Mouse (Mus musculus): ENCODE measurements around the gene Syt1. TPM values are rescaled to one million over a fixed set of nuclear protein-coding genes. Genes with fewer than 3 reads are reported as not detected.

Syt1 gene
- polyA plus RNA-seq, 1 experiment: 0.27 TPM

DNA sequence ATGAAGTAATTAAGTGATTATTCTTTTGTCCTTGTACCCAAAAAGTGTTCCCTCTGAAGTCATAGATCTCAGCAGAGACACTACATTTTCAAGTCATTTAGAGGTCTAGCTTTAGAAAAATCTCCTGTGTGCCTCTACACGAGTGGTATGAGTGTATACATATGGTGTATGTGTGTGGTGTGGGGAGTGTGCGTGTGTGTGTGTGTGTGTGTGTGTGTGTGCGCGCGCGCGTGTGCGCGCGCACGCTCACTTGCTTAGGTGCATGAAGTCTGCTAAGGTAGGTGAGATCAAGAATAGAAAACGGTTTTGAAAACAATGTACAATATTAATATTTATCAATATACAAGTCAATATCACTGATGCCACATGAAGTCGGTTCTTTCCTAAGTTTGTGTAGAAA is 2.3 kb downstream of the Syt1 start:
- Histone ChIP-seq H3K36me3 (ENCODE audit: control insufficient read depth, insufficient read depth, low read length) (no peaks in the 10 kb centered on the region), H3K27ac (ENCODE audit: control insufficient read depth, insufficient read depth, low read depth, low read length) (no peak overlapping the region), H3K4me3 (ENCODE audit: control insufficient read depth, low read depth, low read length) (no peak overlapping the region), H3K27me3 (ENCODE audit: control insufficient read depth, insufficient read depth, low read length) (no peaks in the 10 kb centered on the region; the same call in 1 of the 2 replicates), H3K4me1 (ENCODE audit: control insufficient read depth, insufficient read depth, low read length) (peaks cover 12% of the 10 kb centered on the region)
- TF ChIP-seq POLR2A (IDR thresholded peaks at IDR 0.05; ENCODE audit: control insufficient read depth, low read depth, low read length) (no peak), CTCF (IDR thresholded peaks at IDR 0.05; ENCODE audit: control insufficient read depth, insufficient read depth, insufficient replicate concordance, low read depth, low read length) (no peak)

DNA sequence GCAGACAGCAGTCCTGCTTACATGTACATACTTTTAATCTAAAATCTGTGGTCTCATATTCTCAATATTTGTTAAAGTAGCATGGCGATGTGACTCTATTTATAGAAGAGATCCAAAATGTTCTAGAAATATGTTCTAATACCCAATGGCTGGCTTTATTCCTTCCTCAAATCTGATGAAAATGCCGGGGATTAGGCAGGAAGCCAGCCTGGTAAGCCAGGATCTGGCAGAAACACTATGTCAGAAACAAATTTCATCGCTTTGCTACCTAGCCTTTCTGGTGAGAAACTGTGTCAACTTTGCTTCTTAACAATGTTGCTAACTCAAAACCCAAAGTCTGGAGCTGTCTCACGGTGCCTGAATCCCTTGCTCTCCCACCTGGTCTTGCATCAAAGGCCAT is 7.3 kb downstream of the Syt1 start:
- Histone ChIP-seq H3K27me3 (ENCODE audit: control insufficient read depth, insufficient read depth, low read length) (no peaks in the 10 kb centered on the region), H3K36me3 (ENCODE audit: control insufficient read depth, insufficient read depth, low read length) (no peaks in the 10 kb centered on the region), H3K27ac (ENCODE audit: control insufficient read depth, insufficient read depth, low read depth, low read length) (no peak overlapping the region), H3K4me3 (ENCODE audit: control insufficient read depth, low read depth, low read length) (no peak overlapping the region), H3K4me1 (ENCODE audit: control insufficient read depth, insufficient read depth, low read length) (no peaks in the 10 kb centered on the region)
- TF ChIP-seq CTCF (IDR thresholded peaks at IDR 0.05; ENCODE audit: control insufficient read depth, insufficient read depth, insufficient replicate concordance, low read depth, low read length) (no peak), POLR2A (IDR thresholded peaks at IDR 0.05; ENCODE audit: control insufficient read depth, low read depth, low read length) (no peak)

DNA sequence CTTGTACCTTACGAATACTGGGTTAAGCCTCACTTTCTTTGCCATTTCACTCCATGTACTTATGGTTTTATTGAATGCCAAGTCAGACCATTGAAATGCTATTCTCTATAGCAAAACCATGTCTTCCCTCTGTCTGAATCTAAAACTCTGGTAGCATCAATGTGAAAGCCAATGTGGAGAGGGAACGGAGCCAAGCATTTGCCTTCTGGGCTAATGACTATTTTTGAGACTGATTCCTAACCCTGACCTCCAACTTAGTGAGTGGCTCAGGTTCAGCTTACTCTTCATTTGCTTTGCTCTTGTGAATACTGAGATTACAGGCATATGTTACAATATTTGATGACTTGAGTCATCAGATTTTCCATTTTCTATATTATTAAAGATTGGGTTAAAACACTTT is 23.5 kb downstream of the Syt1 start:
- Histone ChIP-seq H3K4me3 (ENCODE audit: control insufficient read depth, low read depth, low read length) (no peak overlapping the region), H3K36me3 (ENCODE audit: control insufficient read depth, insufficient read depth, low read length) (no peaks in the 10 kb centered on the region)
- TF ChIP-seq POLR2A (IDR thresholded peaks at IDR 0.05; ENCODE audit: control insufficient read depth, low read depth, low read length): no peak
- TF ChIP-seq CTCF (IDR thresholded peaks at IDR 0.05; ENCODE audit: control insufficient read depth, insufficient read depth, insufficient replicate concordance, low read depth, low read length): no peak

GRCm38 (mm10) chr10:108979660-108980059 is 31.1 kb downstream of the Syt1 start:
- Histone ChIP-seq H3K27me3 (ENCODE audit: control insufficient read depth, insufficient read depth, low read length) (no peaks in the 10 kb centered on the region), H3K4me3 (ENCODE audit: control insufficient read depth, low read depth, low read length) (no peak overlapping the region), H3K27ac (ENCODE audit: control insufficient read depth, insufficient read depth, low read depth, low read length) (no peak overlapping the region), H3K4me1 (ENCODE audit: control insufficient read depth, insufficient read depth, low read length) (no peaks in the 10 kb centered on the region), H3K36me3 (ENCODE audit: control insufficient read depth, insufficient read depth, low read length) (no peaks in the 10 kb centered on the region)
- TF ChIP-seq CTCF (IDR thresholded peaks at IDR 0.05; ENCODE audit: control insufficient read depth, insufficient read depth, insufficient replicate concordance, low read depth, low read length) (no peak), POLR2A (IDR thresholded peaks at IDR 0.05; ENCODE audit: control insufficient read depth, low read depth, low read length) (no peak)

More for the DNA sequence above, 23.5 kb downstream of the Syt1 start:
- Histone ChIP-seq H3K4me1 (ENCODE audit: control insufficient read depth, insufficient read depth, low read length) (no peaks in the 10 kb centered on the region), H3K27ac (ENCODE audit: control insufficient read depth, insufficient read depth, low read depth, low read length) (no peak overlapping the region), H3K27me3 (ENCODE audit: control insufficient read depth, insufficient read depth, low read length) (no peaks in the 10 kb centered on the region)

- no peak overlapping the region for H3K27ac ChIP-seq (ENCODE audit: control insufficient read depth, insufficient read depth, low read depth, low read length)
- H3K4me1 ChIP-seq (ENCODE audit: control insufficient read depth, insufficient read depth, low read length): no peaks in the 10 kb centered on the region
- TF ChIP-seq CTCF (IDR thresholded peaks at IDR 0.05; ENCODE audit: control insufficient read depth, insufficient read depth, insufficient replicate concordance, low read depth, low read length) (no peak), POLR2A (IDR thresholded peaks at IDR 0.05; ENCODE audit: control insufficient read depth, low read depth, low read length) (no peak)
- no peaks in the 10 kb centered on the region for H3K36me3 ChIP-seq (ENCODE audit: control insufficient read depth, insufficient read depth, low read length)
- H3K27me3 ChIP-seq (ENCODE audit: control insufficient read depth, insufficient read depth, low read length): no peaks in the 10 kb centered on the region
- H3K4me3 ChIP-seq (ENCODE audit: control insufficient read depth, low read depth, low read length): no peak overlapping the region
Observed at GRCm38 (mm10) chr10:108954952-108955351, 55.8 kb downstream of the Syt1 start.

DNA sequence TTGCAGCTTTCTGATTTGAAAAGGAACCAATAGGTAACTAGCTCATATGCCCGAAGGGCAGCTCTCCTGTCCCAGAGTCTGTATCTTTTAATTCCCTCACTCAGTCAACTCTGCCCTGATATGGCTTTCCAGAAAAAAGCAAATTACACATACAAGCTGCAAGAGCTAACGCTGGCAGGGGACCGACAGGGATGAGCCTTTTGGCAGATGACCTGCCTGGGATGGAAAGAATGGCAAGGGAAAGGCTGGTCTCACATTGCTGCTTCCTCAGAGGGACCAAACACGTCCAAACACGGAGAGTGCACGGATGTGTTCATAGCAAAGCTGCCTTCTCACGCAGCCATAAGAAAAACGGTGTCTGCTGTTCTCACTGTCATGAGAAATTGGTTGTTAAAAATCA is 58.6 kb downstream of the Syt1 start:
- H3K4me1 ChIP-seq (ENCODE audit: control insufficient read depth, insufficient read depth, low read length): no peaks in the 10 kb centered on the region
- no peak for TF ChIP-seq POLR2A (IDR thresholded peaks at IDR 0.05; ENCODE audit: control insufficient read depth, low read depth, low read length)
- TF ChIP-seq CTCF (IDR thresholded peaks at IDR 0.05; ENCODE audit: control insufficient read depth, insufficient read depth, insufficient replicate concordance, low read depth, low read length): no peak
- H3K36me3 ChIP-seq (ENCODE audit: control insufficient read depth, insufficient read depth, low read length): no peaks in the 10 kb centered on the region

DNA sequence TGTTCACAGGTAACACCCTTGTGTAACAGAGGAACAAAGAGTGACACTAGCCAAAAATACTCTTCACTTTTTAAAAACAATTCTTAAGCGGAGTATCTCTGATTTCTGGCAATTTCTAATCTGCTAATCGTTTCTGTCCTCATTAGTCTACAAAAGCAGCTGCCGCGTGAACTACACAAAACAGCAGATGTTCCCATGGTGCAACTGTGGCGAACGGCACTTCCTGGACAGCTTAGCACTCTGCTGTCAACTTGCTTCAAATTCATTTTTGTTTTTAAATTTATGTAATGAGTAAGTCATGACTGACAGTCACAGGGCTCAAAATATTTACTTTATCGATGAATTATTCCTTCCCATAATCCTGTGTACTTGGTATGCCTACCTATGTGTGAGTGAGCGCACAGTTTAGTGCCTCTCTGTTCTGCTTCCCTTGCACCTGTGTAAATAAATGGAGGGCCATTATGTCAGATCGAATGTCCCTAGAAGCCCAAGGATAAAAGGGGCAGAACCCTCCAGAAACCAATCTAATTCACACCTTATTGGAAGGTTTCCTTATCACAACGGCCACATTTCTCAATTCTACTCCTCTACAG is 73.8 kb downstream of the Syt1 start:
- H3K4me3 ChIP-seq (ENCODE audit: control insufficient read depth, low read depth, low read length): no peak overlapping the region
- no peaks in the 10 kb centered on the region for H3K36me3 ChIP-seq (ENCODE audit: control insufficient read depth, insufficient read depth, low read length)
- TF ChIP-seq POLR2A (IDR thresholded peaks at IDR 0.05; ENCODE audit: control insufficient read depth, low read depth, low read length) (no peak), CTCF (IDR thresholded peaks at IDR 0.05; ENCODE audit: control insufficient read depth, insufficient read depth, insufficient replicate concordance, low read depth, low read length) (no peak)
- no peaks in the 10 kb centered on the region for H3K27me3 ChIP-seq (ENCODE audit: control insufficient read depth, insufficient read depth, low read length)
- no peaks in the 10 kb centered on the region for H3K4me1 ChIP-seq (ENCODE audit: control insufficient read depth, insufficient read depth, low read length)
- H3K27ac ChIP-seq (ENCODE audit: control insufficient read depth, insufficient read depth, low read depth, low read length): no peak overlapping the region

More for the DNA sequence above, 58.6 kb downstream of the Syt1 start:
- H3K27me3 ChIP-seq (ENCODE audit: control insufficient read depth, insufficient read depth, low read length): no peaks in the 10 kb centered on the region
- H3K4me3 ChIP-seq (ENCODE audit: control insufficient read depth, low read depth, low read length): no peak overlapping the region
- H3K27ac ChIP-seq (ENCODE audit: control insufficient read depth, insufficient read depth, low read depth, low read length): no peak overlapping the region

Data from testis, adult 2 months (tissue).